Mouse (Mus musculus): ENCODE results near the gene Hcrt.

Hcrt gene

GRCm38 (mm10) chr11:100735134-100735865 is 27.4 kb downstream of the Hcrt start:
- DNase-seq = no peak

- no peak for DNase-seq
These were observed 32.1 kb downstream of the Hcrt start for GRCm38 (mm10) chr11:100730477-100731205.

- no peak for DNase-seq
These were observed 32.8 kb downstream of the Hcrt start for GRCm38 (mm10) chr11:100729976-100730375.

- no peak for DNase-seq
These were observed 34.1 kb downstream of the Hcrt start for GRCm38 (mm10) chr11:100728601-100729000.

GRCm38 (mm10) chr11:100727201-100727600 is 35.5 kb downstream of the Hcrt start:
- DNase-seq = no peak

- DNase-seq = no peak
These were observed 37.7 kb downstream of the Hcrt start for GRCm38 (mm10) chr11:100724919-100725512.

GRCm38 (mm10) chr11:100722493-100723028 is 40.2 kb downstream of the Hcrt start:
- DNase-seq = no peak

- no peak for DNase-seq
These were observed 40.8 kb downstream of the Hcrt start for GRCm38 (mm10) chr11:100721776-100722492.

GRCm38 (mm10) chr11:100721254-100721653 is 41.5 kb downstream of the Hcrt start:
- no peak for DNase-seq

- no peak for DNase-seq
These were observed 42.4 kb downstream of the Hcrt start for GRCm38 (mm10) chr11:100720345-100720744.

- no peak for DNase-seq
These were observed 42.8 kb downstream of the Hcrt start for GRCm38 (mm10) chr11:100719893-100720292.

GRCm38 (mm10) chr11:100719312-100719711 is 43.4 kb downstream of the Hcrt start:
- DNase-seq = no peak

GRCm38 (mm10) chr11:100718866-100719265 is 43.9 kb downstream of the Hcrt start:
- DNase-seq = no peak

GRCm38 (mm10) chr11:100718462-100718861 is 44.3 kb downstream of the Hcrt start:
- DNase-seq = no peak

GRCm38 (mm10) chr11:100716649-100717048 is 46.1 kb downstream of the Hcrt start:
- DNase-seq = no peak

GRCm38 (mm10) chr11:100714948-100715347 is 47.8 kb downstream of the Hcrt start:
- DNase-seq = no peak

GRCm38 (mm10) chr11:100714534-100714915 is 48.2 kb downstream of the Hcrt start:
- DNase-seq = peak; percentile 74

GRCm38 (mm10) chr11:100713735-100714533 is 48.8 kb downstream of the Hcrt start, which contains the start of gene Hspb9:
Gene Hspb9 (plus strand): TSS chr11:100713850.
- DNase-seq = no peak

- DNase-seq = no peak
These were observed 49.6 kb downstream of the Hcrt start for GRCm38 (mm10) chr11:100713174-100713573.

- DNase-seq = peak; percentile 81
These were observed 50.7 kb downstream of the Hcrt start, which contains the start of gene Kat2a for GRCm38 (mm10) chr11:100711783-100712615. Gene Kat2a (minus strand): TSS chr11:100712465.

Measured in cerebellum, adult 8-10 months (tissue).